Mouse (Mus musculus) adrenal gland, adult 2 months (tissue): ENCODE data around the gene Nxn. TPM values are rescaled to one million over a fixed set of nuclear protein-coding genes. Genes with fewer than 3 reads are reported as not detected.

Experiments used
- DNase-seq: peaks from one replicate; pipeline ENCODE4 v3.0.0; 2021
- polyA plus RNA-seq: library from polyadenylated mRNA; depleted of rRNA; stranded (reverse); fragments of >200 nt; gene quantifications from 2 replicates; pipeline ENCODE4 v1.2.3, GENCODE M21; 2012
- total RNA-seq, 2 experiments: library from RNA; stranded (reverse); gene quantifications; 2 replicates each; pipeline ENCODE4 v1.2.3; 2021

The Nxn gene
- total and polyA plus RNA-seq, 3 experiments, result 21.5 to 31.6 (median 28.9) TPM

GRCm38 (mm10) chr11:76401398-76401797 is 2.5 kb upstream of the Nxn start:
- DNase-seq, result no peak

DNA sequence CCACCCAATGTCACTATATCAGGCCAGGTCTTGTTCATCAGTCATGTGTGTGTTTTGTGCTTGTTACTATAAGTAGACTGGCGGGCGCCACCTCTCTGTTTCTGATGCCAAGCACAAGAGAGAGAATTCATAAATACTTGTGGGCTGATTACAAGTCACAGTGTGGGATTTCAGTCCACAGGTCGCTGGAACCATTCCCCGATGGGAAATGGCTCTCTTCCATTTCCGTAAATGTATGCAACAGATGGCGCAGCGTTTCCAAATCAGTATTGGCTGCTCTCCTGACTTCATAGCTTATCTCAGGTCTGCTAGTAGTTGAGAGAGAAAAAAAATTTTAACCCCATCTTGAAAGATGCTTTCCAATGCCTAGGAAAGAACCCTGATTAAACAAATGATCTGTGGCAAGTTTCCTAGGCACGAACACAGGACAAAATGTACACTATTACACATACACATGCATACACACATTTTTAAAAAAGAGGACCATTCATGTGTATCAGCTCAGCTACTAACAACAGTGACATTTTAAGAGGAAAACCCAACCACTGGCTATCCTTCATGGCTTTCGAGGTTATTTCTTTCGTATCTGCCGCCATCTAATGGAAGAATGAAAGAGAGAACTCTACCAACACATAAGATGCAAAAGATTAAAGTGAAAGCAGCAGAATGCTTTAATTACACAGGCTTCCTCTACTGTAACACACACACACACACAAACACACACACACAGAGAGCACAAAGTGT is 819 bp upstream of the Nxn start:
- peak; percentile 57 for DNase-seq

GRCm38 (mm10) chr11:76398312-76398797 is 585 bp downstream of the Nxn start:
- DNase-seq, result peak; percentile 78

DNA sequence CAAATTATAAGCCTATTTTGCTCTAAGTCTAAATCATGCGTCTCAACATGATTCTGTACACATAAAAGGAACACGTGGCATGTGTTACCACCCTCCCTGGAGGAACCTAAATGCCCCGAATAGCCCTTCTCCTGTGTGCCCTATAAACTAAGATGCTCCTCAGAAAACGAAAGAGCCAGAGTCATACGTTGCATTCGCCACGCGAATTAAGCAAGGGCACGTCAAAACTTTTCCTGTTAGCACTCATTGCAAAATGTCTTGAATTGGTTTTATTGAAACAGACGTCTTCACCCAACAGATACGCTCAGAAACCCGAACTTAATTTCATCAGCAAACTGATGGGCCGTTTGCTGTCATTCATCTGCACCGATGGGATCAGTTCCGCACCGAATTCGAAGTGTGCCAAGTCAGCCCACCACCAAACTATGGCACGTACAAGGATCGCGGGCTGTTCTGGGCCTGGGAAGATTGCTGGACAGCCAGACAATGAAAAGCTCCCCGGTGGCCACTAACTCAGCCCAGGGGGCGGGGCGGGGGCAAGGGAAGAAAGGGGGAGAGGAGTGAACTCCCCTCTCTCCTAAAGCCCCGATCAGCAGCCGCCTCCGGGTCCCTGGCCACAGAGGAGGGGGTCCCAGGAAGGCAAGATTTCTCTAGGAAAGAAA is 1.2 kb downstream of the Nxn start:
- peak; percentile 68 for DNase-seq

GRCm38 (mm10) chr11:76392996-76393395 is 5.9 kb downstream of the Nxn start:
- no peak for DNase-seq

DNA sequence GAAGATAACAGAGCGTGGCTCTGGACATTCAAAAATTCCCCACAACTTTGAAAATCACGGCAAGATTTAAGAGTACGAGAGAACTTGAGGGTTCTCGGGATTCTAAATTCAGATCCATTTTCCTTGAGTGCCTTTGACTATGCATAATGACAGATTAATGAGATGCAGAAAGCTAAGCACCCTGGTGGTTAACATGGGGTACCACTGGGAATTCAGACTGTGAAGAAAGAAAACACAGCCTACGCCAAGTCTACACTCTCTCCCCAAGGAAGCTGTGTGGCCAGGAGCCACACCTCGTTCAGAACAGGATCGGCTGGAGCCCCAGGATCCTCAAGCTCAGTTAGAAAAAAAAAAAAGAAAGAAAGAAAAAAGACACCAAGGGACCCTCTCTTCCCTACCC is 6.4 kb downstream of the Nxn start:
- no peak for DNase-seq

DNA sequence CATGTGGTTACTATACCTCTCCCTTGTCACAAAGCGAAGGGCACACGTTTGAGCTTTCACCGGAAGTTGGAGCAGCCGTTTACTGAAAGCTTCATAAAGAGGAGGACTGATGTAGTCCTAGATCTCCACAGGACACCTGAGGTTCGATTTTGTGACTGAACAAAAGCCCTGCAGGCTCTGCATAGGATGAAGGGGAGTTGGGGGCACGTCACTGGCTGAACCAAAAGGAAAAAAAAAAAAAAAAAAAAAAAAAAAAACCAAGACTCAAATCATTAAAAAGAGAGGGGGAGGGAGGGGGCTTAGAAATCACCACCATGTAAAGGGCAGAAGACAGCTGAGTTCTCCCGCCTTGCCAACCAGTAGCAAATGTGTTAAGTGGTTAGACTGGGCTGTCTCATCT is 10.2 kb downstream of the Nxn start:
- no peak for DNase-seq

- no peak for DNase-seq
Observed at GRCm38 (mm10) chr11:76387097-76387496, 11.8 kb downstream of the Nxn start.

DNA sequence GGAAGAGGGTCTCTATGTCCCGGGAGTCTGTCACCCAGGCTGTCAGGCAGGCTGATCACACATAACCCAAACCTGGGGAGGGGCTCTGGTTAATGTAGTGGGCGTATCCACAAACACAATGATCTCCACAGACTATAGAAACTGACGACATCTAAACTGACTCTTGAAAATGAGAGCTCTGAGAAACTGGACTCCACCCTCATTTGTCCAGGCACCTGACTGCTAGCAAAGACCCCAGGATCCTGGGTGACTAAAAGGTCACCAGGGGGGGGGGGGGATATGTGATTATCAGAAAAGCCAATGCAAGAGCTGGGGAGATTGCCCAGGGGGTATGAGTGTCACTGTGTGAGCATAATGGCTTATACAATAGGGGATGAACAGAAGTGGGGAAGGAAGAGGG is 13.2 kb downstream of the Nxn start:
- no peak for DNase-seq

DNA sequence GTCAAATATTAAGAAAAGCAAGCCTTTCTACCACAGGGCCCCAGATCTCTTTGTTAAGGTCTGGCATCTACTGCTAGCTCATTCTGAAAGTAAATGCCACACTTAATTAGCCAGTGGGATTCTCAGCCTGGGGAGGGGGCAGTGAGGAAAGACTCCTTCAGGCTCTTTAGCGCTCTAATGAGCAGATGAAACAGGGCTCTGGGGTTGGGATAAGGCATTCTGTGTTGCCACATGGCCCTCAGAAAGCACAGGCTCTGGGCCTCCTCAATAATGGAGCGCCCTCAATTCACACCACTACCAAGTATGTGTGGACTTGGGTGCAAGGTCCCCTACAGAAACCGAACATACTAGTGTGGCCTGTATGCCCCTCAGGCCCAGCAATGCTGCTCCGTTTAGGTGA is 13.9 kb downstream of the Nxn start:
- DNase-seq, result no peak

DNA sequence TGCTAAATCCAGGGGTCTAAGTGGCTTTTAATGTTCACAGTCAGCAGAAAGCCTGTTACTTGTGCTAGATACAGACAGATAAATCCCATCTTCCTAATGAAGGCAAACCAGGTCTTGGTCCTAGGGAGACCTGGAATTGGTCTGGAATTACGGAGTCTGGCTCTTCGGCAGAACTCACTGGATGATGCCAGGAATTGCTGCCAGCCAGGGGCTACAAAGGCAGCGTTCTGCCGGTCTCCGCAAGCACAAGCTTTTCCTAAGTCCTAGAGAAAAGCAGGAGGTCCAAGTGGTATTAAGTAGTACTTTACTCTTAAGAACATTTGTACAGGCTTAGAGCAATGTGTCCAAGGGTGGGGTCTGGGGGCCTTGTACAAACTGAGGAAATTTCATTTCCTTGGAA is 14.6 kb downstream of the Nxn start:
- no peak for DNase-seq

GRCm38 (mm10) chr11:76382711-76383324 is 16.1 kb downstream of the Nxn start:
- DNase-seq, result no peak

- DNase-seq, result no peak
Observed at GRCm38 (mm10) chr11:76381201-76381885, 17.6 kb downstream of the Nxn start.

DNA sequence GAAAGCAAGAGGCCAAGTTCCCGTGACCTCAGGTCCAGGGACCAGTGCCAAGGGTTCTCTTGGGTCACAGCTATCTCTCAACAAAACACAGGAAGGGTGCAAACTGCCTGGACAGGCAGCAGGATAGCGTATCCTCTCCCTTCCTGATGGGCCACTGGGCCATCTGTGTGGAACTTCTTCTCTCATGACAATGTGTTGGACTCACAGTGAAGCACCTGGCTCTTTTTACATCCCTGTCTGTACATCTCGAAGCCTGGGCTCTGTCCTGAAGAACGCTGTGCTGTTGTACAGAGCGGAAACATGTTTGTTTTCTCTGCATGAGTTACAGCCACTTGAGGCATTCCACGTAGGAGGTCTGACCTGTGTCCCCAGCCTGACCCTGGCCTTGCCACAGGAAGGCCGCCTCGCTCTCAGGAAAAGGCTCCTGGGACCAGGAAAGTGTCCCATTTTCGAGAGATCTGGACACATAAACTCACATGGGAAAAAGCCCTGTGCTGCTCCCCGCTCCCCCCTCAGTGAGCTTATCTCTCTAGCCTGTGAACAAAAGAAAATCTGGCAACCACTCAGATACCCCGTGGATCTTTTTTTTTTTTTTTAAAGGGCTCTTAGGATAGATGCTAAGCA is 18.9 kb downstream of the Nxn start:
- DNase-seq, result peak; percentile 78

DNA sequence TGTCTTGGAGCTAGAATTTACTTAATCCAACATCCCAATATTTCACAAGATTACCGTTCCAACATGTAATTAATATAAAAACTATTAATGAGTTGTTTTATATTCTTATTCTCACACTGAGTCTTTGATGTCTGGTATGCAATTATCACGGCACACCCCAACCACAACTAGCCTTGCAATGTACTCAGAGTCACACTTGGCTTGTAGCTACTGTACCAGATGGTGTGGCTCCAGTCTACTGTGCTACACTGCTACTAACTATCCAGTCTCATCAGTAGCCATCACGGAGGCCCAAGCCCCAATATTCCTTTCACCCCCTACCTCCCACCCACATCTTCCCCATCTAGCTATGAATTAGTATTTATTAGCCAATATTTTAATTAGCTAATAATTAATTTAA is 22.5 kb downstream of the Nxn start:
- DNase-seq, result no peak

DNA sequence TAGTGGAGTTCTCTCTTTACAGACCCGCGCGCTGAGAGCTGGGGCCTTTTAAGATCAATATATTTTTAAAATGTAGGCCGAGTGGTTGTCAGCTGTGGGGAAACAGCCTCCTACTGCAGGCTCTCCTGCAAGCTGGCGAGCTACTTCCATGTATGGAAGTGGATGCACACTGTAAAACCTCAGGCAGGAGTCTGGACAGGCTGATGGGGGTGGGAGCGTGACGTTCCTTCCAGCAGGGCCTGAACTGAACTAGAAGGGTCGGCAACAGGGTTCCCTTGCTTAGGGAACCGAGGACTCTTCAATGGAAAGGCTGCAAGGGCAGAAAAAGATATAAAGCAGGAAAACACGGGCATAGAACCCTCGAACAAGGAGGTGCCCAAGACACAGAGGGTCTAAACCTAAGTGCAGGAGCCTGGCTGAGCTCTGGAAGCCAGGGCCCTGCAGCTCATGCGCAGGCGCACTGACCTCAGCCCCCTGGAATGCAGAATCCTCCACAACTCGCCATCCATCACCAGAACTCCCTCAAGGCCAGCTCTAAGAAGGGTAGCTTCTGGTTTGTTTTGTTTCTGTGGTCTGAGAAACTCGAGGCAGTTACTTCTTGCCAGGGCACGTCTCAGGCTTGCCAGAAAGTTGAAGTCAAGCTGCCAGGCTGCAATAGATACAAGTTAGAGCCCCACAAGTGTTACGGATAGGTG is 24.3 kb downstream of the Nxn start:
- DNase-seq, result peak; percentile 91

DNA sequence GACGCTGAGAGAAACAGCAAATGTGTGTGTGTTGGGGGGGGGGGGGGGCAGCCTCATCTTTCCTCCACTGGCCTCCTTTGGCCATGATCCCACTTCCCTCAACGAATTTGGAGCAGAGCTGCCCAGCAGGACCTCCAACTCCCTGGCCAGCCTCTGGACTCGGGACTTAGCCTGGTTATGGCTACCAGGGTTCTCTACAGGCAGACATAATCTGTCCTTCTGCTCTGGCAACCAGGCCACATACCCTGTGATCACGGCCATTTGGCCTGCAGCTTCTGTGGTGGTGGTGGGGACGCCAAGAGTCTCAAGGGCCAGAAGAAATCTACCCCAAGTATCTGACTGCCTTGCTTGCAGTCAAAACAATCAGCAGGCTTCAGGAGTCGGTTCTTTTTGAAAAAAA is 26.4 kb downstream of the Nxn start:
- no peak for DNase-seq

- no peak for DNase-seq
Observed at GRCm38 (mm10) chr11:76372120-76372519, 26.8 kb downstream of the Nxn start.

- no peak for DNase-seq
Observed at GRCm38 (mm10) chr11:76370491-76370890, 28.4 kb downstream of the Nxn start.

- no peak for DNase-seq
Observed at GRCm38 (mm10) chr11:76366720-76367119, 32.2 kb downstream of the Nxn start.

GRCm38 (mm10) chr11:76364038-76364437 is 34.9 kb downstream of the Nxn start:
- no peak for DNase-seq

GRCm38 (mm10) chr11:76363636-76364035 is 35.3 kb downstream of the Nxn start:
- DNase-seq, result no peak
